Mouse (Mus musculus) brain, embryonic 14.5 days (tissue): ENCODE data around the gene Large1.

Source experiments
- CTCF ChIP-seq: fragments of 200-500 bp; IDR thresholded peaks from 2 replicates; pipeline ENCODE4 v1.5.1; 2012; ENCODE audit warnings: inconsistent platforms, mild to moderate bottlenecking, moderate library complexity, borderline replicate concordance; ENCODE audit not compliant: insufficient read depth, insufficient read length; ENCODE audit errors: extremely low read depth
- POLR2A ChIP-seq: fragments of 200-500 bp; IDR thresholded peaks from 2 replicates; pipeline ENCODE4 v1.6.1; 2012; ENCODE audit warnings: mild to moderate bottlenecking, inconsistent platforms, borderline replicate concordance; ENCODE audit not compliant: poor library complexity, insufficient read depth, insufficient read length, severe bottlenecking; ENCODE audit errors: extremely low read depth

DNA sequence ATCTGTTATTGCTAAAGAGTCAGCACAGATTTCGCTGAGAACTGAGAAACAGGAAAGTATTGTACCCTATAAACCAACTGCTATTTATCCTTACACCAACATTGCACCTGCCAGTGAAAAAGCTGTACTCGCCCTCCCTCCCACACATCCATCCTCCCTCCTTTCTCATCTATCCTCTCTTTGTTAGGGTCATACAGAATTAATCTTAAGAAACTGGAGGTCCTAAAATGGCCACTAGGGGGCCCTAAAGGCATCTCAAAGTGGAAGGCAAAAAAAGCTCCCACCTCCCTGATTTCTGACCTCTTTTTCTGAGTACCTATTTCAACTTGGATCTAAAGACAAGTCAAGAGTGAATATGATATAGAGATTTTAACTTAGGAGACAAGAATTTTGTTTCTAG lies 2.6 kb upstream of the Large1 start:
- TF ChIP-seq CTCF (peak; percentile 61; the same call in 1 of the 2 replicates), POLR2A (no peak)
